Mouse (Mus musculus) induced T-regulatory cell, adult 2 months (primary cell): ENCODE measurements at regions not wholly inside any gene's neighbourhood (a gene's known extent, or its start where the extent isn't known, plus 50 kb on each side); places are given as distances from the start of the nearest gene placed in this dataset.

Experiments
- DNase-seq: peaks from one replicate; pipeline ENCODE4 v3.0.0-alpha.2; 2012; ENCODE audit warnings: low read depth

DNA sequence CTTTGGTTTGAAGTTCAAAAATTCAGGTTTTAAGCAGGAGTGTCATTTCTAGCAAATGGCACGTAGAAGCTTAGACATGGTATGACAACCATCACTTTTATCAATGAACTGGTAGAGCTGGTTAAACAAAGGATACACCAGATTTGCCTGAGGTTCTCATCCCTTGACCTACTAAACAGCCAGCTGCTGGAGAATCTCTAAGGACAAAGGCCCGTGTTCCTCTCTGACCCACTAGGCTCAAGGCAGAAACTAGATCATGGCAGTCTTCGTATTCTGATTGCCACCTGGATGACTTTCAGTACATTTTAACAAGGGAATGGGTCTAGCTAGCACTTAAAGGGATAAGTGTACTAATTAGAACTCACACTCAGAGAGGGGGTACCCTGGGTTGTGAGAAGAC is 155.2 kb upstream of the Bcl6 start:
- no peak for DNase-seq

DNA sequence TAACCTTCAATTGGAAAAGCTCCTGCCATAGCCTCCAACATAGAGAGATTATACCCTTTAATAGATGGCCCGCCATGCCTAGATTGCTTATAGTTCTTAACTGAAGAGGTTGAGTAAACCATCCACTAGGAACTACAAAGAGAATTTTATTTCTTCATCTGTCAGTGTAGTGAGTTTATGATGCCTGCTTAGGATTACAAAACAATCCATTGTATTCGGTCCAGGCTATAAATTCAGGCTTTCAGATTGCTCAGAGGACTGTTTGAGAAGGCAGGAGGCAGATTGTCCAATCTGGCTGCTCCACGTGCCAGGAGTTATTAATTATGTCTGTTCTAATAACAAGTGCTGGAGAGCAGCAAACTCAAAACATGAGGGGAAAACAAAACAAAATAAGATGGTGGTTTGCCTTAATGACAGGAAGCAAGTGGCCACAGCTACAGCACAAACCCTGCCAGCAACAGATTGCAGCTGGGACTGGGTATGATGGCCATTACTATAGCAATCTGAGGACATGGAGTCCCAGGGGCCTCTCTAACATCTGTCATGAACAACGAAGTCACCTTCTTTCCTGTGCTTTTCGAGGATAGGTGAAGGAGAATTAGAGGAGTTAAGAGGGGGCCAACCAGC is 154.4 kb upstream of the Bcl6 start:
- no peak for DNase-seq

- DNase-seq: no peak
These were observed 150.5 kb upstream of the Bcl6 start for GRCm38 (mm10) chr16:24139109-24139508.

GRCm38 (mm10) chr16:24137266-24138033 is 148.8 kb upstream of the Bcl6 start:
- DNase-seq: no peak

GRCm38 (mm10) chr16:24136483-24137148 is 148.0 kb upstream of the Bcl6 start:
- no peak for DNase-seq

- DNase-seq: no peak
These were observed 147.2 kb upstream of the Bcl6 start for GRCm38 (mm10) chr16:24135841-24136240.

DNA sequence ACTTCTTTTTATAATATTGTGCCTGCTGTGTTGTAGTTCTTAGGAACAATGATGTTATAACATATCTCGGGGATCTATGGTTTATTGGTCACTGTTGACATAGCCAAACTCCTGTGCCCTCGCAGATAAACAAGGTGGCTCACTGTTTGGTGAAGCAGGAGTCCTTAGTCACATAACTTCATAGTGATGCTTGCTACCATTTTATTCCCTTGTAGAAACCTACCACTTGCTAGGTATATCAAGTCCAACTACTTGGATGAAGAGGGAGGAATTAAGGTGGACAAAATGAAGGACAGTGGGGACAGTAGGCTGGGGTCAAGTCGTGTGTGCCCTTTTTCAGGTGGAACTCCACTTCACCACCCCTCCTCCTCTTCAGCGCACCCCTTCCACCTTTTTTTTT is 146.7 kb upstream of the Bcl6 start:
- DNase-seq: no peak

DNA sequence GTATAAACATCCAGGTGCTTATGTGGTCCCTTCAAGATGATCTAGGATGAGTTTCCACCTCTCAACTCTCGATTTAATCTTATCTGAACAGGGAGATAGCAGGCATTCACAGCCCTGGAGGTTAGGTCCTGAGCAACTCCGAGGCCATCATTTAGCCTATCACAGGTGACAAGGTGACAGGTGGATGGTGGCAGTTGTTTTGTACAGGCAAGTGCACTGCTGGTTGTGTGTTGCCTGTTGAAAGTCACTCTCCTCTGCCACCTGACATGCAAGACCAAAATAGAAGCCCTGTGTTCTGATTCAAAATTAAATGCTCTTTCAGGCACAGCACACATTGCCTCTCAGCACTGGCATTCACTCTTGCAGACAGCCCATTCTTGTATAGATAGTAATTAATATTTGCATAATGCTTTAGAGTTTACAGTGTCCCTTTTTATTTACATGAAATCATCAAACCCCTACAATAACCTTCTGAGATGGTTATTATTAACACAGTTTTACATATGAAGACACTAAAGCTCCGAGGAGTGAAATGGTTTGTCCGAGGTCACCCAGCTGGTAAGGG is 145.9 kb upstream of the Bcl6 start:
- DNase-seq: no peak

DNA sequence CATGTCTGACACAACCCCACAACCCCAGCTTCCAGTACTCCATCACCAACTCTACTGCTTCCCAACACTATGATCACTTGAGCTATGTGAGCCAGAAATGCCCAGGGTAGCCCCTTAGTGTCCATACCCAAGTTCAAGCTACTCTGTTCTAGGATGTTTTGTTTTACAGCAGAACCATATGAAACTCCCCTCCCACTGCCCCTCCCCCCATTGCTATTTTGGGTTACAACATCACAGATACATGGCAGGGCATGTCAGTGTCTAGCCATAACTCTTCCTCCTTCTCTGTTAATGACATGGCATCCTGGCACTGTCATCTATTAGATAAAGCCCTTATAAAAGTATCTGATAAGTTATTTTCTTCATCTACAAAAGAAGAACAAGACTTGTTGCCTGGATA is 142.0 kb upstream of the Bcl6 start:
- DNase-seq: no peak

DNA sequence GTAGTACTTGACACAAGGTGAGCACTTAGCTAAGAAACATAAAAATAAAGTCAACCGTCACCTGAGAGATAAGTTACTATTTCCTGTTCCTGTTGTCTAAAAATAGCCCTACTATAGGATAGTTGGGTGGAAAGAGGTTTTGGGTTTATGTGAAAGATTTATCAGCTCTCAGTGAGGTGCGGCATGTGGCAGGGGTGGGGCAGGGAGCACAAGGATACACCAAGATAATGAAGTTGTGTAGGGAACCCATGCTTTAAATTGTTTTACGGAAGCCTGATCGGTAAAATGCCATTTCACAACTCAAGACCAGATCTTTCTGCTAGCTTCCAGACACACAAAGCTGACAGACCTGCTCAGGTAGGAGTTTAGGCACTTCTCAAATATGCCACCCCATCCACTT is 141.0 kb upstream of the Bcl6 start:
- DNase-seq: no peak

DNA sequence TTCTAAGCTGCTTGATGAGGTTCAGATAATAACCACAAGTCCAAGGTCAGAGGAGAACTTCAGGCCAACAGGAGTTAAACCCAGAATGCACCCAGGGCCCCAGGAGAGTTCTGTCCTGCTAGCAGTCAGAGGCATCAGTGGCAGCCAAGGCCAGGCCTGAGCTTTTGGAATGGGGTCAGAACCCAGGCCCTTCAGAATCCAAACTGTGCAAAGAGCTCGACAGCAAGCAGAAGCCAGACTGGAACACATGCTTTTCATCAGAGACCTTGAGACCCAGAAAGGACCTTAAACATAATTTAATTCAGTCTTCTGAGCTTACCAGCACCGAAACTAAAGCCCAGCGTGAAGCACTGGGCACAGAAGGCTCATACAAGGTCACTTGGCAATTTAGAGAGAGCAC is 139.9 kb upstream of the Bcl6 start:
- DNase-seq: no peak

DNA sequence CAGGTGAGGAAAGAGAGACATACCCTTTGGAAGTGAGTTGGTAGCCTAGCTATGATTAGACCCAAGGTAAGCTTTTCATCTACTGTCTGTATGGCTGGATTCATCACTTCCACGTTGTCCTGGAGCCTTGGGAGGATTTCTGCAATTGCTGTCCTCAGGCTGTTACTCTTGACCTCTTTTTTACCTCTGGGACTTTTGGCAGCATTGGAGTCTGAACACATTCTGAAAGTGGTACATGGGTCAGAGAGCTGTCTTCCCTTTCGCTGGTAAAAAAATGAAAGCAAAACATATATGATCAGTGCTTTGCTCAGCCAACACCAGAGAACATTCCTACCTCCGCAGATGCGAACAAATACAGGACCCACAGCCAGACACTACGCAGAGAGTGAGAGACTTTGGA is 136.1 kb upstream of the Bcl6 start:
- DNase-seq: no peak

DNA sequence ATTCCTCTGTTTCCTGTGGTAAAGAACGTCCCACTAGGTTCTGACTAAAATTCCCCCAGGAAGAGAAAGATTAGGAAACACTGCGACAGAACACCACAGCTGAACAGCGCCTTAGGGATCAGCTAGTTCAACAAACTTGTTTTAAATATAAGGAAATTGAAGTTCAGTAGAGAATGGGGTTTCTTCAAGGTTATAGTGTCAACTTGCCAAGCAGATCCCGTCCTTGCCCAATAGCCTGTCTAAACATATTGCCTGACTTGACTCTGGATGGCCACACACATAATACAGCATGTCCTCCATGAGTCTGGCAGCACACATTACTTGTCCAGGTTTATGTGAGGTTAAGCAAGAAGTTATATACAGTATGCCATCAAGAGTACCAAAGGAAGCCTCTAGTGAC is 135.4 kb upstream of the Bcl6 start:
- DNase-seq: no peak

DNA sequence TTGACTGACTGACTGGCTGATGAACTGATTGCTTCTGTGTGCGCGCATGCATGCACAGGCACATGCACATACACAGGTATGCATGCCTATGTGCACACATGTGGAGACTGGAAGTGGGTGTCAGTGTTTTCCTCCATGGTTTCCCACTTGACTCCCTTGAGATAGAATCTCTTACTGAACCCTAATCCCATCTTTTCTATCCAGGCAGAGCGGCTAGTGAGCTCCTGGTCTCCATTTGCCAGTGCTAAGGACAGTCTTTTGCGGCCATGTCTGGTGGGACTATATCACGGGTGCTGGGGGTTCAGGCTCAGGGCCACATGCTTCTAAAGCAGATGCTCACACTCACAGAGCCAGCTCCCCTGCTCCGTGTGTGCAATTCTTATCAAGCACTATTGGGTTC is 133.0 kb upstream of the Bcl6 start:
- no peak for DNase-seq

GRCm38 (mm10) chr16:24120836-24121235 is 132.2 kb upstream of the Bcl6 start:
- DNase-seq: no peak

DNA sequence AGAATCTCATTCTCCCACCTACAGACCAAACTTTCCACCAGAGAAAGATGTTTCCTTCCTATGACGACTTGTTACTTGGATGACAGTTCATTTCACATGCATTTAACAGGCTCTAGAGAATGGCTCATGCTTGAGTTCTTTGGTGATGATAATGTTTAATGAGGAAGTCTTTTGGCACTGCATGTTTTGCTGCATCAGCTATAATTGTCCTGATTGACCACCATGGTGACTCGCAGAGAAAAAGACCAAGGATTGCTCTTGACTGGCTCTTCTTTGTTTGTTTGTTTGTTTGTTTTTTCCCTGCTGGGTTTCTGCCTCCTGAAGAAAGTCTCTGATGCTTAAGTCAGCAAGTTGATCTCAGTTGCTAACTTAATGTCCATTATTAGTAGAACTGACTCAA is 129.8 kb upstream of the Bcl6 start:
- no peak for DNase-seq

DNA sequence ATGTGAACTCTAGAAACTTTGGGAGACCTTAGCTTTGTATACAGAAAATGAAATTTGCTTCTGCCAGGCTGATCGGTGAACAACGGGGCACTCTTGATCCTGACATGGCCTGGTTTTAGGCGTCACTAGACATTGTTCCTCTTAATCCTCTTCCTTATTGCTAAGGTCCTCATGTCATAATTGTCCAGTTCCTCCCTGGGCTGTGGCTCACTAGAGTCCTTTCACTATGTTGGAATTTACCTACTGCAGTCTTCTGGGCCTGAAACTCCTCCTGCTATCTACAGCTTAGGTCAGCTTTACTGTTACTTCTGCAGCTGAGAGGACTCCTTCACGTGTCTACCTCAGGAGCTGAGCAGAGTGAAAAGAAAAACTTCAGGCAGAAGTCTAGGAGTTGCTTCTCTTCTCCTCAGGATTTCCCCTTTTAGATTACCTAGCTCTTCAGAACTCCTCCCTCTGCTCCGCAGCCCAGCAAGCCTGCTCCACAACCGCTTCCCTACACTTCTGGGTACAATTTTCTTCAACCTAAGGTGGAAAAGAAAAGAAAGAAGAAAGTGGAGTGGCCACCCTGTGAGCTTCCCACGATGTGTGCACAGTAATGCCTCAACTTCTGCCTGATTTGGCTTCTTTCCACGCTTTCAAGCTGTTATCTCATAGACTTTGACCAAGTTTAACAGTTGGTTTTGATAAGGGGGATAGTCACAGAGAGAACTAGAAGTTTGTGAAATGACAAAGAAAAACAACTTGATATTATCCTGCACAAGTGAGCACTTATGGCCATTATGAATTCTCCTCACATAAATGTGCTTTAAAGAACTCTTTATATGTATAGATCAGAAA is 114.4 kb upstream of the Bcl6 start:
- DNase-seq: no peak

- no peak for DNase-seq
These were observed 108.9 kb upstream of the Bcl6 start for GRCm38 (mm10) chr16:24097596-24097995.

DNA sequence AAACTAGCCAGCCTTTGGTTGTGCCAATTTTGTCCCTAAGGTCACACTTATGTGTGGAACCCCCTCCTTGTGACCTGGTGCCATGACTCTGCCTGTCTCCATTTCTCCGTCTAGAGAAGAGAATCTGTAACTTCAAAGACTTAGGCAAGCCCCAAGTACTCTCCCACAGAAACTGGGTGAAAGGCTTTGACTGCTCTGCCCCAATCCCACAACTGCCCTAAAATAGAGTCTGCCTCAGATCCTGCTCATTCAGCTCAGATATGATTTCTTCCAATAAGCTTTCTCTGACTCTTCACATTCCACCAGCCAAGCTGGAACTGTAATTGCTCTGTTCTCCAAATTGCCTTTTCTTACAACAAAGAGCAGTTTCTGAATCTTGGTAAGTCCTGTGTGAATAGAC is 107.4 kb upstream of the Bcl6 start:
- no peak for DNase-seq

GRCm38 (mm10) chr16:24095630-24096029 is 107.0 kb upstream of the Bcl6 start:
- no peak for DNase-seq

DNA sequence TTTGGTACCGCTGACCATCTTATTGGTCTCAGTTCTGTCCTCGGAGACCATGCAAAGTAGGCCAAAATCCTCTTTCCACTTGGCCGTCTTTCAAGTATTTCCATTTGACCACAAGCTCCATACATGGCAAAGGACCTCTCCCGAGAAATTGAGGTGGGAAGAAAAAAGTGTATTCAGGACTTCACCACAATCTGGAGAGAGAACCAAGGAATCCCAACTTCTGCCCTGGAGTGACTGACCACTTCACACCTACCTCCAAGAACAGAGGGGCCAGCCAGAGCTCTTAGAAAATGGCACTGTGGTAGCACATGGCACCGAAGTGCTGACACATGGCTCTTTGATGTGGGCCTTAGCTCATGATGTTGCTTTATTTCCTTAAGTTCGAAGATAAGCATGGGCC is 105.9 kb upstream of the Bcl6 start:
- DNase-seq: no peak

GRCm38 (mm10) chr16:24093624-24094023 is 105.0 kb upstream of the Bcl6 start:
- DNase-seq: no peak
